Mouse (Mus musculus): ENCODE data around the gene Fam83e.

- TF ChIP-seq CTCF (IDR thresholded peaks at IDR 0.05; ENCODE audit: low read depth, low read length), result no peak
- TF ChIP-seq POLR2A (IDR thresholded peaks at IDR 0.05; ENCODE audit: insufficient read depth, low read length), result no peak
- TF ChIP-seq EP300 (IDR thresholded peaks at IDR 0.05; ENCODE audit: insufficient read depth, low read depth, low read length), result no peak
Measured at GRCm38 (mm10) chr7:45689800-45690199, 31.2 kb upstream of the Fam83e start.
